Mouse (Mus musculus) intestine, embryonic 16.5 days (tissue): ENCODE results near the gene Vsx2. TPM values are rescaled to one million over a fixed set of nuclear protein-coding genes. Genes with fewer than 3 reads are reported as not detected.

Experiments
- ATAC-seq: fragments of 200-750 bp; cut with Nextera tagmentation; 2 replicates; pipeline ENCODE4 v1.8.0; 2017; ENCODE audit warnings: moderate TSS enrichment, moderate library complexity
- H3K27ac ChIP-seq: fragments of 300-500 bp; sonication (generic); 2 replicates; pipeline ENCODE4 v1.5.1; 2014; ENCODE audit warnings: mild to moderate bottlenecking, low read length
- H3K27me3 ChIP-seq: fragments of 300-500 bp; sonication (generic); replicated peaks from 2 replicates; pipeline ENCODE4 v1.6.1; 2014; ENCODE audit warnings: low read length, control low read depth, mixed read lengths; ENCODE audit not compliant: control insufficient read depth, insufficient read depth
- H3K36me3 ChIP-seq: fragments of 300-500 bp; sonication (generic); 2 replicates; pipeline ENCODE4 v1.6.1; 2014; ENCODE audit warnings: low read length, control low read depth; ENCODE audit not compliant: control insufficient read depth, insufficient read depth
- H3K4me1 ChIP-seq: fragments of 300-500 bp; sonication (generic); 2 replicates; pipeline ENCODE4 v1.6.1; 2014; ENCODE audit warnings: low read length, control low read depth, mixed read lengths; ENCODE audit not compliant: control insufficient read depth, insufficient read depth
- H3K4me2 ChIP-seq: fragments of 300-500 bp; sonication (generic); 2 replicates; pipeline ENCODE4 v1.6.1; 2014; ENCODE audit warnings: low read depth, low read length, control low read depth
- H3K4me3 ChIP-seq: fragments of 300-500 bp; sonication (generic); 2 replicates; pipeline ENCODE4 v1.5.1; 2014; ENCODE audit warnings: mild to moderate bottlenecking, low read length
- H3K9ac ChIP-seq: fragments of 300-500 bp; sonication (generic); 2 replicates; pipeline ENCODE4 v1.6.1; 2014; ENCODE audit warnings: low read depth, low read length
- H3K9me3 ChIP-seq: fragments of 300-500 bp; sonication (generic); 2 replicates; pipeline ENCODE4 v1.6.1; 2016; ENCODE audit warnings: low read length, control low read depth; ENCODE audit not compliant: control insufficient read depth
- WGBS: fragments of 180-500 bp; shearing (Covaris S2); extraction: QIAGEN DNeasy Blood & Tissue Kit; methylation state at CpG from one replicate; pipeline ENCODE4 v1.1.7; 2014; 5-methylcytosine and 5-hydroxymethylcytosine counted together
- polyA plus RNA-seq: library from polyadenylated mRNA; unstranded; fragments of >200 nt; fragmentation: Nextera tagmentation; extraction: Ambion mirVana; gene quantifications from 2 replicates; pipeline ENCODE4 v1.2.1, GENCODE M21; 2015

The Vsx2 gene
- polyA plus RNA-seq, 1 experiment from 2014 or later: not detected

GRCm38 (mm10) chr12:84624601-84625000 is 55.0 kb downstream of the Vsx2 start:
- H3K27me3 ChIP-seq: no peaks in the 10 kb centered on the region; the same call in 1 of the 2 replicates
- 31% methylated on average over 8 of the region's 8 CpGs for WGBS

GRCm38 (mm10) chr12:84625116-84625515 is 55.6 kb downstream of the Vsx2 start:
- Histone ChIP-seq H3K27ac (no peak overlapping the region), H3K9me3 (no peaks in the 10 kb centered on the region), H3K4me1 (no peaks in the 10 kb centered on the region), H3K9ac (no peak overlapping the region), H3K36me3 (no peaks in the 10 kb centered on the region), H3K4me2 (no peak overlapping the region), H3K4me3 (no peak overlapping the region), H3K27me3 (no peaks in the 10 kb centered on the region; the same call in 1 of the 2 replicates)
- ATAC-seq: peak; percentile 16; the same call in 1 of the 2 replicates
- 11% methylated on average over 9 of the region's 9 CpGs for WGBS

More at GRCm38 (mm10) chr12:84624601-84625000, 55.0 kb downstream of the Vsx2 start:
- no peak overlapping the region for H3K9ac ChIP-seq
- H3K9me3 ChIP-seq: no peaks in the 10 kb centered on the region
- ATAC-seq: no peak
- no peaks in the 10 kb centered on the region for H3K4me1 ChIP-seq
- no peak overlapping the region for H3K4me2 ChIP-seq
- no peak overlapping the region for H3K4me3 ChIP-seq
- no peak overlapping the region for H3K27ac ChIP-seq
- no peaks in the 10 kb centered on the region for H3K36me3 ChIP-seq

GRCm38 (mm10) chr12:84631867-84632266 is 62.3 kb downstream of the Vsx2 start:
- Histone ChIP-seq H3K36me3 (no peaks in the 10 kb centered on the region), H3K4me2 (no peak overlapping the region), H3K9me3 (no peaks in the 10 kb centered on the region), H3K4me1 (no peaks in the 10 kb centered on the region), H3K9ac (no peak overlapping the region), H3K27me3 (no peaks in the 10 kb centered on the region), H3K4me3 (no peak overlapping the region), H3K27ac (no peak overlapping the region)
- WGBS: 69% methylated on average over 3 of the region's 3 CpGs
- no peak for ATAC-seq

- no peak overlapping the region for H3K4me2 ChIP-seq
- peaks cover 34% of the 10 kb centered on the region for H3K27me3 ChIP-seq
- 10% methylated on average over 6 of the region's 6 CpGs for WGBS
- no peak overlapping the region for H3K4me3 ChIP-seq
- no peak overlapping the region for H3K9ac ChIP-seq
- H3K36me3 ChIP-seq: no peaks in the 10 kb centered on the region
- no peak for ATAC-seq
- H3K9me3 ChIP-seq: no peaks in the 10 kb centered on the region
- H3K27ac ChIP-seq: no peak overlapping the region
- no peaks in the 10 kb centered on the region for H3K4me1 ChIP-seq
These were observed 70.7 kb downstream of the Vsx2 start for GRCm38 (mm10) chr12:84640253-84640652.

GRCm38 (mm10) chr12:84640654-84641053 is 71.1 kb downstream of the Vsx2 start, which contains the start of gene Vrtn:
Gene Vrtn (plus strand): TSS chr12:84641019.
- Histone ChIP-seq H3K36me3 (no peaks in the 10 kb centered on the region), H3K27me3 (peaks cover 34% of the 10 kb centered on the region), H3K9me3 (no peaks in the 10 kb centered on the region), H3K4me1 (no peaks in the 10 kb centered on the region), H3K9ac (no peak within 1 kb of the TSS), H3K4me2 (no peak within 1 kb of the TSS), H3K27ac (no peak within 1 kb of the TSS), H3K4me3 (no peak within 1 kb of the TSS)
- WGBS: 9% methylated on average over 9 of the region's 9 CpGs
- ATAC-seq: no peak

Other genes with a start within 250 kb of the Vsx2 start
- gene Coq6, start 208.1 kb upstream of the Vsx2 start, polyA plus RNA-seq: 51.2 and 53.8 TPM in 2 replicates
- gene Fam161b, start 207.9 kb upstream of the Vsx2 start, polyA plus RNA-seq: 2.3 and 3.3 TPM in 2 replicates
- gene Entpd5, start 160.7 kb upstream of the Vsx2 start, polyA plus RNA-seq: 53.0 and 60.2 TPM in 2 replicates
- gene Bbof1, start 160.7 kb upstream of the Vsx2 start, polyA plus RNA-seq: 0.56 and 0.84 TPM in 2 replicates
- 20.0 and 23.3 TPM in 2 replicates for gene Rnf113a2, start 152.6 kb upstream of the Vsx2 start, polyA plus RNA-seq
- 34.9 and 36.5 TPM in 2 replicates for gene Aldh6a1, start 118.8 kb upstream of the Vsx2 start, polyA plus RNA-seq
- gene Lin52, start 118.3 kb upstream of the Vsx2 start, polyA plus RNA-seq: 13.9 and 14.7 TPM in 2 replicates
- 27.8 and 28.2 TPM in 2 replicates for gene Abcd4, start 47.7 kb downstream of the Vsx2 start, polyA plus RNA-seq
- not detected in 2 replicates for gene Vrtn, start 71.3 kb downstream of the Vsx2 start, polyA plus RNA-seq
- gene Syndig1l, start 129.1 kb downstream of the Vsx2 start, polyA plus RNA-seq: 0.05 and 0.07 TPM in 2 replicates
- 88.4 and 93.4 TPM in 2 replicates for gene Npc2, start 203.4 kb downstream of the Vsx2 start, polyA plus RNA-seq
- gene Isca2, start 203.5 kb downstream of the Vsx2 start, polyA plus RNA-seq: 142 and 150 TPM in 2 replicates